Mouse (Mus musculus): ENCODE results near the gene Ino80b.

The Ino80b gene

GRCm38 (mm10) chr6:83141636-83142035, 16.4 kb upstream of the Ino80b start:
- no peak for DNase-seq (ENCODE audit: low spot score in 2 of 2)

- DNase-seq (ENCODE audit: low spot score in 2 of 2) = no peak
Measured at GRCm38 (mm10) chr6:83140044-83140443, 14.8 kb upstream of the Ino80b start.

- peak in 1 of 2 experiments; percentile 55 for DNase-seq (ENCODE audit: low spot score in 2 of 2)
Measured at GRCm38 (mm10) chr6:83138056-83138455, 12.8 kb upstream of the Ino80b start.

GRCm38 (mm10) chr6:83137576-83137950, 12.3 kb upstream of the Ino80b start:
- DNase-seq (ENCODE audit: low spot score in 2 of 2) = peak; percentile 91

DNA sequence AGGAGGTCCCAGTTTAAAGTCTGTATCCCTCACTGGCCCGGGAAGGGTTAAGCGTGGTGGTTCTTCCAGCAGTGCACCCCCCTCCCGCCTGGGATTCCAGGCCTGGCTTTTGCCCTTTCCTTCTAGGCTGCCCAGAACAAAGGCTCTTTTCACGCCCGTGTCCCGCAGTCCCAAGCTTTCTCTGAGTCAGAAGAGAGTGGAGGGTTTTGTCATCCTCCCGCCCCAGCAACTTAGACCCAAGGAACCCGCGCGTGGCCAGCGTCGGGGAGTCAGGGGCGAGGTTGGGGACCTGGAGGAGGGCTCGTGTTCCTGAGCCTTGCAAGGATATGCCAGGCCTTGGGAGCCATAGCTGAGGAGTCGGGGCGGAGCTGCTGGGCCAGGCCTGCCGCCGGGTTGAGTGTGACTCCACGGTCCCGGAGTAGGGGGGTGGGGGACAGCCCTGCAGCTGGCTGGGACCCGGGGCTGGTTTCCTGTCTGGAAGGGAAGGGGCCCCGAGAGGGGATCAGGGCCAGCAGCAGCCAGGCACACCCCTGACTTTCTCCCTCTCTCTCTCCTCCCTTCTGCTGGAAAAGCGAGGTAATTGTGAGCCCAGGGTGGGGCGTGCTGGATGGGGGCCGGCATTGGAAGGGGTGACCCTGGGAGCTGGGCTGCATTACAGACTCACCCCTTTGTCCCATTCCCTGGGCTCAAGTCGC, 11.8 kb upstream of the Ino80b start:
- DNase-seq (ENCODE audit: low spot score in 2 of 2) = no peak

GRCm38 (mm10) chr6:83136291-83136880, 11.2 kb upstream of the Ino80b start:
- DNase-seq (ENCODE audit: low spot score in 2 of 2) = no peak

GRCm38 (mm10) chr6:83135571-83136161, 10.4 kb upstream of the Ino80b start:
- DNase-seq (ENCODE audit: low spot score in 2 of 2) = peak in 1 of 2 experiments; percentile 47

DNA sequence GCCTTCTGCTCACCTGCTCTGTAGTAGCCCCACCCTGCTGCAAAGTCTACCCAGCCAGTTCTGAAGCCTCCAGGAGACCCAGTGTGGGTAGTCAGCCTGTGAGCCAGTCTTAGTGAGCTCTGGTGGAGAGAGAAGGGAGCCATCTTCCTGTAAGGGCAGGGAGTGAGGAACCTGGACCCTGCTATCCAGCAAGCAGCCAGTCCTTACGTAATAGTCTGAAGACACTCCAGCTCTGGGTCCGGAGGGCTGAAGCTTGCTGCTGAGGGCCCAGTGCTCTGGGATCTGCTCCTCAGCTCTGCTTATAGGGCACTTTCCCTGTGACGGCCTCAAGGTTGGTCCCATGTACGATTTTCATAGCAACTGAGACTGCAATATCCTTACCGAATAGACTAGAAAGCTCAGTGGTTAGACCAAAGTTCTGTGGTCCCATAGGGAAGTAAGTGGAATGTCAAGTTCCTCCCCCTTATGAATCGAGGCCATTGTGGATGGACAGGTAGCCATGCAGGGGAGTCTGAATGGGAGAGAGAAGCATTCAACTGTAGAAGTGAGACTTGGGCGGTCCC, 9.8 kb upstream of the Ino80b start, which contains the start of gene Rtkn:
Rtkn (plus strand) TSS at position 513 of the 563 bp plus-strand sequence.
- DNase-seq (ENCODE audit: low spot score in 2 of 2) = no peak

DNA sequence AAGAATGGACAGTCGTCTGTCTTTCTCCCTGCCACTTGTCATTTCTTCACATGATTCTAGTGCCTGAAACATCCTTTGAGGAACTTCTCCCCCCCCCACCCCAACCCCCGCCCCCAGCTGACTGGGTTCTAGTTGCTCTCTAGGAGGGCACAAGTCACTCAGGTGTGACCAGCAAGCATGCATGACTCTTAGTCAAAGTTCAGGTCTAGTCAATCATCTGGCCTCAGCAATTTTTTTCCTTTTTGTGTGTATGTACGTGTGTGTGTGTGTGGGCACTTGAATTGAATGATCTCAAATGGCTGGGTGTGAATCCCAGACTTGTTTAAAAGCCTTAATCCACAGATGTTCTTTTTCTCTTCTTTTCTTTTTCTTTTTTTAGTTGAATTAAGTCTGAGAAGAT, 9.0 kb upstream of the Ino80b start:
- DNase-seq (ENCODE audit: low spot score in 2 of 2) = no peak

DNA sequence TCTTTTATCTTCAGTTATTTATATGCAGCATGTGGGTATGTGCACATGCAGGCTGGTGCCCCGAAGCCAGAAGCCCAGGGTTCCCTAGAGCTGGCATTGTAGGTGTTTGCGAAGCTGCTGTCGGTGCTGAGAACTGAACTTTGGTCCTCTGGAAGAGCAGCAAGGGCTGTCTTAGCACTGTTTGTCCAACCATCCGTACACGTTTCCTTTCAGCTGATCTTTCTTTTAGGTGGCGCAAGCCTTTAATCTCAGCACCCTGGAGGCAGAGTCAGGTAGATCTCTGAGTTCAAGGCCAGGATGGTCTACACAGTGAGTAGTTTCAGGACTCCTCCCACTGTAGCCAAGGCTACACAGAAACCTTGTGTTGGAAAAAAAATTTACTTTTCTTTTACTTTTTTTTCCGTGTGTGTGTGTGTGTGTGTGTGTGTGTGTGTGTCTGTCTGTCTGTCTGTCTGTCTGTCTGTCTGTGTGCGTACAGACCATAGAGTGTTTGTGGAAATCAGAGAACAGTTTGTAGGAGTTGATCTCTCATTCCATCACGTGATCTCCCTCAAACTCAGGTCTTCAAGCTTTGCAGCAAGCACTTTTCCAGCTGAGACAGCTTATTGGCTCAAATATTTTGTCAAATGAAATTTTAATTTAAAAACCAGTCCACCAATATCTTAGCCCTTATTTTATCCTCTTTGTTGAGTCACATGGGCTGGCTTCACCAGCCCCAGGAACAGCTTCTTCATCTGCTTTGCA, 7.1 kb upstream of the Ino80b start:
- no peak for DNase-seq (ENCODE audit: low spot score in 2 of 2)

DNA sequence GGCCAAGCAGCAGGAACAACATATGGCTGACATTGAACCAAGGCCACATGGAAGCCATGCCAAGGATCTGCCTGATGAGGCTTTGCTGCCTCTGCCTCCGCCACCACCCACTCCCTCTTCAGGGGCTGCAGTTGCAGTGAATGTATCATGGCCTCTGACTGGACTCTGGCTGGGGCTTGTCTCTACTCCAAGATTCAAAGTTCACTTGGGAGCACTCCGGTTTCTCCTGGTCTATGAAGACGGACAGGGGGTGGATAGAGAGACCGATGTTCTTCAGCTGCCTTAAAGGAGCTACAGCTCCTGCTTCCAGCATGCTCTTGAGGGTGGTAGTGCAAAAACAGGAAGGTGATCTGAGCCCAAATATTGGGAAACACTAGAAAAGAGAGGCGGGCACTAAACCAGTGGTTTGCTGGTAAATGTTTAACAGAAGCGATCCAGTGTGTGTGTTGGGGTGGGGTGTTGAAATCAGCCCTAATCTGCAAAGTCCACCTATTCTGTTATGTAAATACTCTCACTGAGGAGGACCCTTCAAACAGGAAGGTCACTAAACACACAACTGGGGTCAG, 6.3 kb upstream of the Ino80b start:
- DNase-seq (ENCODE audit: low spot score in 2 of 2) = no peak

DNA sequence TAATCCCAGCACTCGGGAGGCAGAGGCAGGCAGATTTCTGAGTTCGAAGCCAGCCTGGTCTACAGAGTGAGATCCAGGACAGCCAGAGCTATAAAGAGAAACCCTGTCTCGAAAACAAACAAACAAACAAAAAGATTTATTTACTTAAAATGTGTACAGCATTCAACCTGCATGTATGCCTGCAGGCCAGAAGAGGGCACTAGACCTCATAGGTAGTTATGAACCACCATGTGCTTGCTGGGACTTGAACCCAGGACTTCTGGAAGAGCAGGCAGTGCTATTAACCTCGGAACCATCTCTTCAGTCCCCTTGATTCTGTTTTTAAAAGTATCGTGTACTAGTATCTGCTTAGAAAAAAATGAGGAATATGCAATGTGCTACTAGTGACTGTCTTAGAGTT, 2.2 kb upstream of the Ino80b start:
- DNase-seq (ENCODE audit: low spot score in 2 of 2) = no peak

- peak; percentile 86 to 93 for DNase-seq (ENCODE audit: low spot score in 2 of 2)
Measured at GRCm38 (mm10) chr6:83124851-83125312, 349 bp downstream of the Ino80b start.

- DNase-seq (ENCODE audit: low spot score in 2 of 2) = no peak
Measured at GRCm38 (mm10) chr6:83122961-83123360, 2.3 kb downstream of the Ino80b start.

GRCm38 (mm10) chr6:83121863-83122710, 3.1 kb downstream of the Ino80b start:
- DNase-seq (ENCODE audit: low spot score in 2 of 2) = no peak

DNA sequence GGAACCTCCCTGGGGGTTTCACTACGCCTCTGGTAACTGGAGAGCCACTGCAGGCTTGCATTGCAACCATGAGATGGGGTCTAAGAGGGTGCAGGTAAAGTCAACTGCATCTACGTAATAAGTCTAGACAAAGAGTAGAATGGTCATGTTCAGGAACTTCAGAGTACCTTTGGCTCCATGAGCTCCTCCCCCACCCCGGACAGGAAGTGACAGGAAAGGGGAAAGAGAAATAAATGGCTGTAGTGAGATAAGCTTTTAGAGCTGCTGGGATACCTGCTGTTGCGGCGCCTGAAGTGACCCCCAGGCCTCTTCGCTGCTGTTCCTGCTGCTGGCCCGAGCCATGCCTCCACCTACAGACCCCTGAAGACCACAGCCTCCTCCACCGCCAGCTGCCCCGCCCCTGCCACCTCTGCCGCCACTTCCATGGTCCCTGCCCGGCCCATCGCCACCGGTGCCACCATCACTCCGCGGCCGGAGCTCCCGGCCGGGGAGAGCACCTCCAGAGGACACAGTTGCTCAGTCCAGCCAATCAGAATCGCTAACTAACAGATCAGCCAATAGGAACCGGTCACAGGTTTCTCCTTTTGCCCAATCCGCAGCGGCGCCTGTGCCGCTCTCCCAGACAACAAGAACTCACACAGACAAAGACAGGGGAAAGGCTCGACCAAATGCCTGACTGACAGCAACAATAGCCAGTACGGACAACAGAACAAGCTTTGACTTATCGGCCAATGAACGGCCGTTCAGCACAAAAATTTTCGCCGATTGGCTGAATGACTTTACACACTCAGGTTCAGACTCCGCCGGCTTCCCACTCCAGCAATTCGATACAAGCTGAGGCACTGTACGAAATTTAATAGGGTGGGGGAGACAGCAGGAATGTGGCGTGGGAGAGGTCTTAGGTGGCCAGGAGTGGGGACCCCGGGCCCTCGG, 4.0 kb downstream of the Ino80b start, which contains the start of gene Wbp1:
Wbp1 (minus strand) TSS at position 630 of the 933 bp plus-strand sequence.
- DNase-seq (ENCODE audit: low spot score in 2 of 2) = peak; percentile 99 to 100

- no peak for DNase-seq (ENCODE audit: low spot score in 2 of 2)
Measured at GRCm38 (mm10) chr6:83119734-83120051, 5.5 kb downstream of the Ino80b start.

DNA sequence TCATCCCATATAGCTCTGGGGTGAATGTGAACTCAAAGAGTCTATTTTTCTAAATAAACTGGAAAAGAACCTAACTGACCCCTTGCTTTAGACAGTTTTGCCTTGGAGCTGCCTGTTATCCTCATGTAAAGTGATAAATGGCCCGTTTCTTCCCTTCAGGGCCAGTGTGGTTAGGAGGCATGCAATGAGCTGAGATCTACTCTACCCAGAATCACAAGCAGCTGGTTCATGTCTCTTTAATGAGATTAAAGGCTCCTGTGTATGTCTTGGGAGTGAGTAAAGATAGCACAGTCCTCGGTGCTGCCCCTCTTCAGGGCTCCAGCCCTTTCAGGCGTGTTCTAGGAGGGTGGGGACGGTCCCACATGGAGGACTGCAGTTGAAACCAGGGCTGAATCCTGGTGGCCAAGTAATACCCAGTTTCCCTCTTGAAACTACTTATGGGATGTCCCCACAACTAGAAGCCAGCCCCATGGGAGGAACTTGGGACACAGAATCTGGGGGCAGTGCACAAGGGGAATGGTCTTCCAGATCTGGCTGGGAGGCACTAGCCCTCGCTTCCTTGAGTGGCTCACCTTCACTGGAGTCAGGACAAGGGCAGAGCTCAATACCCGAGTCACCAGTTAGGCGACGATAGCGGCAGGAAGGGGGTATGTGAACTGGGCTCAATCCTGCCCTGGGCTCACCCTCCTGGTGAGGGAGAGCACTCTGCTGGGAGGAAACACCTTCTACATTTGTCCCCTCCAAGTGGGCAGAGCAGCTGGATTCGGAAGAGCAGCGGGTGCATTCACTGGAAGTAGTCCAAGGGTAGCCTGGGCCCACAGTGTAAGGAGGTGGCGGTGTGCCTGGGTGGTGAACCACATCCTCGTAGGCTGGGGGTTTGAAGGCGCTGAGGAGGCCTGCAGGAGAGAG, 6.2 kb downstream of the Ino80b start:
- no peak for DNase-seq (ENCODE audit: low spot score in 2 of 2)

- DNase-seq (ENCODE audit: low spot score in 2 of 2) = no peak
Measured at GRCm38 (mm10) chr6:83118369-83118768, 6.9 kb downstream of the Ino80b start.

Measured in heart, adult 9 months (tissue).